Mouse (Mus musculus) lung, postnatal 0 days (tissue): ENCODE measurements at regions not wholly inside any gene's neighbourhood (a gene's known extent, or its start where the extent isn't known, plus 50 kb on each side); places are given as distances from the start of the nearest gene placed in this dataset.

Source experiments
- CTCF ChIP-seq: IDR thresholded peaks from 2 replicates; pipeline ENCODE4 v1.5.1; 2016; ENCODE audit warnings: antibody characterized with exemption, mild to moderate bottlenecking
- EP300 ChIP-seq: IDR thresholded peaks from 2 replicates; pipeline ENCODE4 v1.6.1; 2016; ENCODE audit warnings: antibody characterized with exemption, mild to moderate bottlenecking, control low read depth

DNA sequence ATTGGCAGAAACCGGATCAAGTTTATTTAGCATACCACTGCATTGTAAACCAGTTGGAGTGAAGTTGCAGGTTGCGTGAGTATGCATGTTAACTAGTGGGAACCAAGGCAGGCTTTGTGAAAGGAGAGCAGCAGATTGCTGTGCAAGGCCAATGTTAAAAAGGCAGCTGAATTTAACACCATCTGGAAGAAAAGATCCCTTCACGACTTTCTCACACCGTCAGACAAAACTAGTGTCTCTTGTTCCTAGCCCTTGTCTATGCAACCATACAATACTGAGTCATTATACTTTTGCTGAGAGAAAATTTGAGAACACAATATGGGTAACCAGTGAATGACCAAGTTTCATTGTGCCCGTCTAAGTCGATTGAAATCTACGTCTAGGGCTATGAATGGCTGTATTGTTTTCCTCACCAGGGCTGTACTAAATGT, 237.8 kb downstream of the Mef2c start:
- no peak for TF ChIP-seq CTCF
- TF ChIP-seq EP300, result no peak
